Mouse (Mus musculus) adrenal gland, postnatal 14 days (tissue): Measurements from ENCODE around the gene Itga8. TPM values are rescaled to one million over a fixed set of nuclear protein-coding genes. Genes with fewer than 3 reads are reported as not detected.
A peak's percentile ranks its signal among the peaks of the same experiment; 100 is the strongest.

Experiments used
- DNase-seq: peaks from one replicate; pipeline ENCODE4 v3.0.0; 2021; ENCODE audit warnings: mixed read lengths
- total RNA-seq: library from RNA; stranded (reverse); gene quantifications from 2 replicates; pipeline ENCODE4 v1.2.3, GENCODE M21; 2021

Gene Itga8
- total RNA-seq, 1 experiment from 2014 or later, result 19.0 TPM

DNA sequence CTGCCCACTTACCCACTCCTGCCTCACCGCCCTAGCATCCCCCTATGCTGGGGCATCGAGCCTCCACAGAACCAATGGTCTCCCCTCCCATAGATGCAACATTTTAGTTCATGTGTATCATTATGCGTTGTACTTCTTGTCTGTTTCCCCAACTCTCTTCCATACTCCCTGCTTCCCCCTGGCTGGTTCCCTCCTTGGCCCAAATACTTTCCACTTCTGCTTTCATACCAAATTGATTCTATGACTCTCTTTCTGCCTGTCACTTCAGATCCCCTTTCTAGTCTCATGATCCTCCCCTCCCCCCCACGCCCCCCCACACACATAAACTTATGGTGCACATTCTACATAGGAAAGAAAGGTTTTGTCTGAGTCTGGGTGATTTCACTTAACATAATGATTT, 217.4 kb downstream of the Itga8 start:
- DNase-seq, result no peak

DNA sequence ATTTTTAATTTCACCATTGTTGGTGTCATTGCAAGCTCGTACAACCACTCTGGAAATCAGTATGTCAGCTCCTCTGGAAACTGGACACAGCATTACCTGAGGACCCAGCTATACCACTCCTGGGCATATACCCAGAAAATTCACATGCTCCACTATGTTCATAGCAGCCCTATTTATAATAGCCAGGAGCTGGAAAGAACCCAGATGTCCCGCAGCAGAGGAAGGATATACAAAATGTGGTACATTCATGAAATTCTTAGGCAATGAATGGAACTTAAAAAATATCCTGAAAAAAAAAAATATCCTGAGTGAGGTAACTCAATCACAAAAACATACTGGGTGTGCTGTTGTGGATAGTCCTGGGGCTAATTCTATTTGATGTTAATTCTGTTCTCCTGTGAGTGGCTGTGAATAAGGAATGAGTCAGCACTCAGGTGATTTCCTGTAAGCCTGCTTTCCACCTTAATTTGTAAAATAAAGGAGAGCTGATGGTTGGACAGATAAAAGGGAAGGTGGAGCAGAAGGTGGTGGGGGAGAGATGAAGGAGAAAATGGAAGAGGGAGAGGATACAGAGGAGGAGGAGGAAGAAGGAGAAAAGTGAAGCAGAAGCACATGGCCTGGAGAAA, 224.3 kb downstream of the Itga8 start:
- DNase-seq, result no peak

DNA sequence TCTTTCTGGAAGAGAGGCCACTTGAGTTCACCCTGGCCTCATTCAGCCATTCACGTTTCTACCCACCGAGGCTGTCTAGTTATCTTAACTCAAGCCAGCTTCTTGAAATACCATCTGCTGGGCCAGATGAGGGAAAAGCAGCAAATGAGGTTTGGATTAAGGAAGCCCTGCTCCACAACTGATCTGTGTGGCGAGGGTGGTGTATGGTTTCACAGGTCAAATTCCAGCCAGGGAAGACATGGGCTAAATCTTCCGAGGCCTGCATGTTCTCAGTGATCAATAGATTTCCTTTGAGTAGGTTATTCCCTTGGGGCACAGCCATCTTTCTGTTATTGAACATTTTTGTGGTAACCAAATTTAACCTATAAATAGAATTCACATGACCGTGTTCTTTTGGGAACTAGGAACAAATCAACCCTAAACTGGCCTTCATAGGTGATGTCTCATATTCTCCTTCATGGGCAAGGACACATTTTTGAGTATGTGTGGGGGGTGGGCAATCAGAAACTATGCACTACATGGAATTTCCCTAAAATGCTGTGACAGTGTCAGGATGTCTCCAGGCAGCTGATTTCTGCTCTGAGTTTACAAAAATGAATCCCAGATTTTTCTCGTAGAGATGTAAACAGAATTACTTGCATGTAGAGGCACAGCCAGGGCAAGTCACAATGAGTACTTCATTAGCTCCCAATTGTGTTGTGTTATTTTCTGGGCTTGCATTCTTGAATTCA, 235.9 kb downstream of the Itga8 start:
- DNase-seq, result no peak

DNA sequence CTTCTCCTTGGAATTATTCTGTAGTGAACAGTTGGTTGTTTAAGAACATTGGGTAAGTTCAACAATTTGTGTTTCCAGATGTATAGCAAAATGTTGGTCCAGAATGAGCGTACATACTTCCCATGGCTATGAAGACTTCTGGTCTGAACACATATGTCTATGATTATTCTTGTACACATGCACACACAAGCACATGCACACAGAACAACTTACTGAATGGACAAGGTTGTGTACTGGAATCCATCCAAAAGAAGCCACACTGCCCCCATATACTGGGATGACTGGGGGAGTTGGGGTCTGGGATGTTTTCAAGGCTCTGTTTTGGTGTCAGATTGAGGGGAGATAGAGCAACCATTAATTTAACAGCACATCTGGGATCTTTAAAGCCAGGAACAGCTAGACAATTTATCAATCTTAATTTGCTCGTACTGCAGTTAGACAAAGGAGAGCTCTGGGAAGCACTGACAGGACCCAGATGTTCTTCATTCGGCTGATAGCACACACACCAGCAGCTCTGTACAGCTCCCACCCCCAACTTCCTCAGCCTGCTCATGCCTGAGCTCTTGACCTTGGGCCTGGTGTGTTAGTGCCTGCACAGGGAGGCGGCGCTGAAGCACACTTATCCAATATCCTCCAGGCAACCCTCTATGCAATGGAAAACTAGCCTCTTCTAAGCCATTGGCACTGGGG, 241.5 kb downstream of the Itga8 start:
- DNase-seq, result peak; percentile 8

Other genes with a start within 250 kb of the Itga8 start
- 39.4 and 48.3 TPM in 2 replicates for gene Mindy3, start 117.5 kb upstream of the Itga8 start, total RNA-seq